Mouse (Mus musculus) CH12.LX (cell line): Measurements from ENCODE around the gene Gtpbp4. TPM values are rescaled to one million over a fixed set of nuclear protein-coding genes. Genes with fewer than 3 reads are reported as not detected.

Experiments used
- DNase-seq: peaks from one replicate; pipeline ENCODE4 v3.0.0-alpha.2; 2013; ENCODE audit errors: extremely low read depth
- H3K27ac ChIP-seq: 2 replicates; pipeline ENCODE4 v1.5.1; 2012; ENCODE audit warnings: low read depth, mild to moderate bottlenecking, control low read depth, moderate library complexity; ENCODE audit not compliant: insufficient read depth
- H3K27me3 ChIP-seq: replicated peaks from 2 replicates; pipeline ENCODE3; 2012; ENCODE audit warnings: inconsistent platforms
- H3K36me3 ChIP-seq, 2 experiments: replicated peaks in 1 of 2; 2 replicates each; pipeline versions ENCODE3 to v1.6.1; 2012; ENCODE audit warnings: inconsistent platforms in 1 of 2, low read length in 1 of 2, mild to moderate bottlenecking in 1 of 2, mixed read lengths in 1 of 2, moderate library complexity in 1 of 2; ENCODE audit not compliant: control insufficient read depth in 1 of 2, insufficient read depth in 1 of 2
- H3K4me1 ChIP-seq, 2 experiments: 2 replicates each; pipeline ENCODE4 v1.6.1; 2012; ENCODE audit warnings: inconsistent platforms in 1 of 2, moderate library complexity in 1 of 2; ENCODE audit not compliant: insufficient read depth in 2 of 2, control insufficient read depth in 1 of 2
- H3K4me2 ChIP-seq: 2 replicates; pipeline ENCODE4 v1.6.1; 2012; ENCODE audit warnings: low read depth, mild to moderate bottlenecking, control low read depth; ENCODE audit not compliant: poor library complexity, insufficient read depth, severe bottlenecking
- H3K4me3 ChIP-seq, 3 experiments: fragments of 150-350 bp in 1 of 3; sonication (generic) in 1 of 3; replicated peaks in 1 of 3; 2 replicates each; pipeline versions ENCODE3 to v1.5.1; 2011 to 2012; ENCODE audit warnings: low read depth in 2 of 3, low read length in 2 of 3, mild to moderate bottlenecking in 2 of 3, moderate library complexity in 2 of 3, control low read depth in 1 of 3, improper control_type of control experiment in 1 of 3, inconsistent platforms in 1 of 3, mixed read lengths in 1 of 3; ENCODE audit not compliant: poor library complexity in 1 of 3
- H3K79me2 ChIP-seq: replicated peaks from 2 replicates; pipeline ENCODE4 v1.6.1; 2012; ENCODE audit warnings: mild to moderate bottlenecking, moderate library complexity; ENCODE audit not compliant: control insufficient read depth, poor library complexity, insufficient read depth, severe bottlenecking; ENCODE audit errors: extremely low read depth
- H3K9ac ChIP-seq: 2 replicates; pipeline ENCODE4 v1.6.1; 2012; ENCODE audit warnings: low read depth, mild to moderate bottlenecking, control low read depth, moderate library complexity; ENCODE audit not compliant: insufficient read depth
- H3K9me3 ChIP-seq: replicated peaks from 2 replicates; pipeline ENCODE3; 2012; ENCODE audit warnings: low read length, inconsistent platforms, mixed read lengths
- CHD2 ChIP-seq: IDR thresholded peaks from 2 replicates; pipeline ENCODE4 v1.6.1; 2011; ENCODE audit warnings: low read length, improper control_type of control experiment
- CTCF ChIP-seq, 2 experiments: IDR thresholded peaks in 1 of 2; conservative IDR thresholded peaks in 1 of 2; 2 replicates each; pipeline ENCODE4 v1.5.1; 2011 to 2012; ENCODE audit warnings: low read depth in 2 of 2, low read length in 2 of 2, improper control_type of control experiment in 1 of 2, inconsistent platforms in 1 of 2, mild to moderate bottlenecking in 1 of 2, moderate library complexity in 1 of 2
- ELF1 ChIP-seq: IDR thresholded peaks from 2 replicates; pipeline ENCODE4 v1.6.1; 2014; ENCODE audit warnings: low read depth, mild to moderate bottlenecking, inconsistent platforms, low read length, improper control_type of control experiment
- ETS1 ChIP-seq: conservative IDR thresholded peaks from 2 replicates; pipeline ENCODE4 v1.6.1; 2012; ENCODE audit warnings: low read depth, mild to moderate bottlenecking, inconsistent platforms, low read length, improper control_type of control experiment, moderate library complexity
- IRF4 ChIP-seq: IDR thresholded peaks from 2 replicates; pipeline ENCODE4 v1.6.1; 2014; ENCODE audit warnings: low read depth, mild to moderate bottlenecking, inconsistent platforms, low read length, improper control_type of control experiment
- MAFK ChIP-seq: IDR thresholded peaks from 2 replicates; pipeline ENCODE4 v1.6.1; 2011; ENCODE audit warnings: low read length, improper control_type of control experiment; ENCODE audit not compliant: insufficient replicate concordance
- MAX ChIP-seq: IDR thresholded peaks from 2 replicates; pipeline ENCODE4 v1.6.1; 2011; ENCODE audit warnings: low read length, improper control_type of control experiment
- MAZ ChIP-seq: IDR thresholded peaks from 2 replicates; pipeline ENCODE4 v1.6.1; 2012; ENCODE audit warnings: low read depth, mild to moderate bottlenecking, inconsistent platforms, low read length, improper control_type of control experiment, moderate library complexity
- MEF2A ChIP-seq: IDR thresholded peaks from 2 replicates; pipeline ENCODE4 v1.6.1; 2014; ENCODE audit warnings: low read depth, mild to moderate bottlenecking, inconsistent platforms, low read length, improper control_type of control experiment, borderline replicate concordance
- MXI1 ChIP-seq: IDR thresholded peaks from 2 replicates; pipeline ENCODE4 v1.6.1; 2011; ENCODE audit warnings: mild to moderate bottlenecking, low read depth, low read length, improper control_type of control experiment
- MYC ChIP-seq: IDR thresholded peaks from 2 replicates; pipeline ENCODE4 v1.6.1; 2011; ENCODE audit warnings: low read depth, mild to moderate bottlenecking, improper control_type of control experiment, low read length
- NRF1 ChIP-seq: IDR thresholded peaks from 2 replicates; pipeline ENCODE4 v1.6.1; 2014; ENCODE audit warnings: low read depth, mild to moderate bottlenecking, inconsistent platforms, low read length, improper control_type of control experiment, moderate library complexity
- PAX5 ChIP-seq: IDR thresholded peaks from 2 replicates; pipeline ENCODE4 v1.6.1; 2012; ENCODE audit warnings: low read length, inconsistent platforms, mixed read lengths
- POLR2A ChIP-seq: IDR thresholded peaks from 2 replicates; pipeline ENCODE4 v1.6.1; 2011; ENCODE audit warnings: low read depth, mild to moderate bottlenecking, improper control_type of control experiment, low read length
- POLR2AphosphoS2 ChIP-seq: IDR thresholded peaks from 2 replicates; pipeline ENCODE4 v1.6.1; 2011; ENCODE audit warnings: low read depth, low read length, improper control_type of control experiment
- RCOR1 ChIP-seq: conservative IDR thresholded peaks from 2 replicates; pipeline ENCODE4 v1.6.1; 2012; ENCODE audit warnings: low read depth, mild to moderate bottlenecking, inconsistent platforms, low read length, improper control_type of control experiment
- SIN3A ChIP-seq: IDR thresholded peaks from 2 replicates; pipeline ENCODE4 v1.6.1; 2012; ENCODE audit warnings: low read length, improper control_type of control experiment, inconsistent platforms
- SMC3 ChIP-seq: IDR thresholded peaks from 2 replicates; pipeline ENCODE4 v1.6.1; 2011; ENCODE audit warnings: low read depth, low read length, improper control_type of control experiment
- TCF12 ChIP-seq: IDR thresholded peaks from 2 replicates; pipeline ENCODE4 v1.6.1; 2014; ENCODE audit warnings: low read depth, mild to moderate bottlenecking, inconsistent platforms, low read length, improper control_type of control experiment
- ZMIZ1 ChIP-seq: IDR thresholded peaks from 2 replicates; pipeline ENCODE4 v1.6.1; 2012; ENCODE audit warnings: low read depth, mild to moderate bottlenecking, inconsistent platforms, low read length, improper control_type of control experiment
- ZNF384 ChIP-seq: IDR thresholded peaks from 2 replicates; pipeline ENCODE4 v1.6.1; 2012; ENCODE audit warnings: low read depth, low read length, improper control_type of control experiment, inconsistent platforms
- dilution Hi-C: fragments of 300-500 bp; cut with MboI; formaldehyde crosslinking; loops from 2 replicates; pipeline ENCODE4 v1.14.3; 2020; ENCODE audit warnings: low sequenced_read_pairs; ENCODE audit not compliant: extremely low pct_unique_long_range_greater_than_20kb, extremely low pct_ligation_motif_present
- in situ Hi-C: fragments of 300-500 bp; cut with MboI; formaldehyde crosslinking; loops from 3 replicates; pipeline ENCODE4 v1.14.3; 2019; ENCODE audit warnings: low sequenced_read_pairs, low pct_ligation_motif_present, low pct_unique_long_range_greater_than_20kb, mixed read lengths
- polyA plus RNA-seq: library from polyadenylated mRNA; unstranded; fragments of >175 nt; gene quantifications from 2 replicates; pipeline ENCODE4 v1.2.1, GENCODE M21; 2012; ENCODE audit warnings: low read depth; ENCODE audit not compliant: insufficient read length
- total RNA-seq, 2 experiments: library from RNA; depleted of rRNA; stranded (reverse); fragments of 300-350 nt in 1 of 2; fragments of >200 nt in 1 of 2; gene quantifications; 2 replicates each; pipeline ENCODE4 v1.2.3; 2012 to 2014

Gene Gtpbp4
- total and polyA plus RNA-seq, 3 experiments: 92.1 to 174 (median 116) TPM

- peaks cover 74% of the 10 kb centered on the region for H3K79me2 ChIP-seq
- peaks cover 5 to 20% of the 10 kb centered on the region in 2 experiments; a peak in 2 of 4 replicates for H3K4me1 ChIP-seq
- H3K27ac ChIP-seq: no peak overlapping the region
- in situ Hi-C loops (no loop called here), dilution Hi-C loops (no loop called here)
- peaks cover 34 to 56% of the 10 kb centered on the region in 2 experiments for H3K36me3 ChIP-seq
- H3K27me3 ChIP-seq: no peaks in the 10 kb centered on the region
- DNase-seq: no peak
- H3K4me3 ChIP-seq: no peak overlapping the region
- H3K9ac ChIP-seq: no peak overlapping the region
- H3K9me3 ChIP-seq: no peaks in the 10 kb centered on the region
- no peak overlapping the region for H3K4me2 ChIP-seq
- no peak for TF ChIP-seq IRF4
- TF ChIP-seq ZNF384: no peak
- TF ChIP-seq SIN3A: no peak
- no peak for TF ChIP-seq POLR2A
- TF ChIP-seq MYC: no peak
- no peak for TF ChIP-seq TCF12
- no peak for TF ChIP-seq MXI1
- TF ChIP-seq MAFK: no peak
- TF ChIP-seq SMC3: no peak
- no peak for TF ChIP-seq ELF1
- no peak for TF ChIP-seq MAZ
- no peak for TF ChIP-seq ETS1
Observed at GRCm38 (mm10) chr13:8992231-8992630, 3.7 kb downstream of the Gtpbp4 start.

GRCm38 (mm10) chr13:8972972-8973371 lies 22.9 kb downstream of the Gtpbp4 start:
- dilution Hi-C loops: no loop called here
- Histone ChIP-seq H3K27ac (no peak overlapping the region), H3K79me2 (no peaks in the 10 kb centered on the region), H3K9ac (no peak overlapping the region), H3K36me3 (peaks cover 75 to 96% of the 10 kb centered on the region in 2 experiments), H3K9me3 (no peaks in the 10 kb centered on the region), H3K4me1 (no peaks in the 10 kb centered on the region), H3K4me2 (no peak overlapping the region), H3K27me3 (no peaks in the 10 kb centered on the region), H3K4me3 (no peak overlapping the region)
- DNase-seq: no peak
- in situ Hi-C loops: no loop called here
- no peak for TF ChIP-seq RCOR1
- TF ChIP-seq CHD2: no peak
- no peak for TF ChIP-seq POLR2AphosphoS2
- no peak for TF ChIP-seq MYC
- no peak for TF ChIP-seq NRF1
- no peak for TF ChIP-seq MAFK
- no peak for TF ChIP-seq ZMIZ1
- TF ChIP-seq MAX: no peak
- TF ChIP-seq PAX5: no peak
- TF ChIP-seq CTCF (conservative IDR thresholded peaks at IDR 0.05 in 1 of 2, IDR thresholded peaks at IDR 0.05 in 1 of 2; ENCODE audit: low read depth in 2 of 2, low read length in 2 of 2): no peak
- TF ChIP-seq MAZ: no peak
- TF ChIP-seq MEF2A: no peak
- no peak for TF ChIP-seq SIN3A
